Mouse (Mus musculus) neural tube, embryonic 14.5 days (tissue): ENCODE data around the gene Lias. TPM values are rescaled to one million over a fixed set of nuclear protein-coding genes. Genes with fewer than 3 reads are reported as not detected.
A peak's percentile ranks its signal among the peaks of the same experiment; 100 is the strongest.

Experiments used
- ATAC-seq: fragments of 200-750 bp; cut with Nextera tagmentation; 2 replicates; pipeline ENCODE4 v1.8.0; 2017; ENCODE audit warnings: low read depth, mild to moderate bottlenecking, moderate TSS enrichment, moderate library complexity
- H3K27ac ChIP-seq: fragments of 300-500 bp; sonication (generic); 2 replicates; pipeline ENCODE4 v1.5.1; 2014; ENCODE audit warnings: low read depth, mild to moderate bottlenecking, control low read depth, low read length, moderate library complexity, mixed read lengths
- H3K27me3 ChIP-seq: fragments of 300-500 bp; sonication (generic); 2 replicates; pipeline ENCODE4 v1.6.1; 2014; ENCODE audit warnings: low read length; ENCODE audit not compliant: control insufficient read depth, insufficient read depth
- H3K36me3 ChIP-seq: fragments of 300-500 bp; sonication (generic); 2 replicates; pipeline ENCODE4 v1.6.1; 2014; ENCODE audit warnings: low read length, mixed read lengths; ENCODE audit not compliant: control insufficient read depth, insufficient read depth
- H3K4me1 ChIP-seq: fragments of 300-500 bp; sonication (generic); 2 replicates; pipeline ENCODE4 v1.6.1; 2014; ENCODE audit warnings: low read length; ENCODE audit not compliant: control insufficient read depth, insufficient read depth
- H3K4me2 ChIP-seq: fragments of 300-500 bp; sonication (generic); 2 replicates; pipeline ENCODE4 v1.6.1; 2014; ENCODE audit warnings: mild to moderate bottlenecking, low read depth, low read length, control low read depth
- H3K4me3 ChIP-seq: fragments of 300-500 bp; sonication (generic); 2 replicates; pipeline ENCODE4 v1.5.1; 2014; ENCODE audit warnings: low read depth, low read length, control low read depth, mixed read lengths
- H3K9ac ChIP-seq: fragments of 300-500 bp; sonication (generic); replicated peaks from 2 replicates; pipeline ENCODE4 v1.6.1; 2014; ENCODE audit warnings: low read depth, mild to moderate bottlenecking, control low read depth, low read length, mixed read lengths
- H3K9me3 ChIP-seq: fragments of 300-500 bp; sonication (generic); 2 replicates; pipeline ENCODE4 v1.6.1; 2016; ENCODE audit warnings: low read length; ENCODE audit not compliant: control insufficient read depth
- WGBS: fragments of 180-500 bp; shearing (Covaris S2); extraction: QIAGEN DNeasy Blood & Tissue Kit; methylation state at CpG from one replicate; pipeline ENCODE4 v1.1.7; 2014; 5-methylcytosine and 5-hydroxymethylcytosine counted together
- polyA plus RNA-seq: library from polyadenylated mRNA; unstranded; fragments of >200 nt; fragmentation: Nextera tagmentation; extraction: Ambion mirVana; gene quantifications from 2 replicates; pipeline ENCODE4 v1.2.1, GENCODE M21; 2014

Lias gene
- polyA plus RNA-seq, 1 experiment from 2014 or later: 70.7 TPM

- no peaks in the 10 kb centered on the region for H3K27me3 ChIP-seq
- H3K27ac ChIP-seq: no peak overlapping the region
- H3K9ac ChIP-seq: no peak overlapping the region
- no peak for ATAC-seq
- no peak overlapping the region for H3K4me2 ChIP-seq
- H3K4me1 ChIP-seq: no peaks in the 10 kb centered on the region
- WGBS: 81% methylated on average over 10 of the region's 10 CpGs
- H3K36me3 ChIP-seq: peaks cover 44% of the 10 kb centered on the region
- H3K9me3 ChIP-seq: no peaks in the 10 kb centered on the region
- no peak overlapping the region for H3K4me3 ChIP-seq
These were observed 27.8 kb downstream of the Lias start for GRCm38 (mm10) chr5:65419136-65419535.

- 72% methylated on average over 6 of the region's 6 CpGs for WGBS
- no peak overlapping the region for H3K9ac ChIP-seq
- ATAC-seq: no peak
- H3K4me2 ChIP-seq: no peak overlapping the region
- no peaks in the 10 kb centered on the region for H3K4me1 ChIP-seq
- H3K9me3 ChIP-seq: no peaks in the 10 kb centered on the region
- H3K4me3 ChIP-seq: no peak overlapping the region
- H3K27ac ChIP-seq: no peak overlapping the region
- H3K27me3 ChIP-seq: no peaks in the 10 kb centered on the region
- H3K36me3 ChIP-seq: peaks cover 39% of the 10 kb centered on the region
These were observed 29.5 kb downstream of the Lias start for GRCm38 (mm10) chr5:65420822-65421221.

GRCm38 (mm10) chr5:65422803-65423202 is 31.5 kb downstream of the Lias start:
- no peak overlapping the region for H3K4me2 ChIP-seq
- no peaks in the 10 kb centered on the region for H3K9me3 ChIP-seq
- no peak overlapping the region for H3K4me3 ChIP-seq
- ATAC-seq: no peak
- no peaks in the 10 kb centered on the region for H3K27me3 ChIP-seq
- H3K9ac ChIP-seq: no peak overlapping the region
- no peaks in the 10 kb centered on the region for H3K4me1 ChIP-seq
- H3K36me3 ChIP-seq: peaks cover 19% of the 10 kb centered on the region
- WGBS: 94% methylated on average over 8 of the region's 8 CpGs
- H3K27ac ChIP-seq: no peak overlapping the region

GRCm38 (mm10) chr5:65424215-65424614 is 32.9 kb downstream of the Lias start:
- no peak for ATAC-seq
- H3K4me3 ChIP-seq: no peak overlapping the region
- peaks cover 13% of the 10 kb centered on the region; the same call in 1 of the 2 replicates for H3K36me3 ChIP-seq
- 93% methylated on average over 6 of the region's 6 CpGs for WGBS
- H3K4me1 ChIP-seq: no peaks in the 10 kb centered on the region
- no peaks in the 10 kb centered on the region for H3K9me3 ChIP-seq
- no peak overlapping the region for H3K27ac ChIP-seq
- no peaks in the 10 kb centered on the region for H3K27me3 ChIP-seq
- no peak overlapping the region for H3K4me2 ChIP-seq
- H3K9ac ChIP-seq: no peak overlapping the region

- no peaks in the 10 kb centered on the region for H3K27me3 ChIP-seq
- H3K36me3 ChIP-seq: peaks cover 13% of the 10 kb centered on the region; the same call in 1 of the 2 replicates
- no peak for ATAC-seq
- 95% methylated on average over 5 of the region's 5 CpGs for WGBS
- no peaks in the 10 kb centered on the region for H3K4me1 ChIP-seq
- no peaks in the 10 kb centered on the region for H3K9me3 ChIP-seq
- H3K4me3 ChIP-seq: no peak overlapping the region
- H3K4me2 ChIP-seq: no peak overlapping the region
- no peak overlapping the region for H3K9ac ChIP-seq
- no peak overlapping the region for H3K27ac ChIP-seq
These were observed 34.0 kb downstream of the Lias start for GRCm38 (mm10) chr5:65425251-65425650.

GRCm38 (mm10) chr5:65428321-65428720 is 37.0 kb downstream of the Lias start:
- Histone ChIP-seq H3K4me3 (no peak overlapping the region), H3K4me2 (no peak overlapping the region), H3K36me3 (no peaks in the 10 kb centered on the region), H3K9ac (no peak overlapping the region), H3K9me3 (no peaks in the 10 kb centered on the region), H3K27me3 (no peaks in the 10 kb centered on the region), H3K27ac (no peak overlapping the region), H3K4me1 (no peaks in the 10 kb centered on the region)
- WGBS: 52% methylated on average over 4 of the region's 4 CpGs
- no peak for ATAC-seq

- H3K4me1 ChIP-seq: peaks cover 5% of the 10 kb centered on the region
- WGBS: 92% methylated on average over 5 of the region's 5 CpGs
- H3K9ac ChIP-seq: no peak overlapping the region
- ATAC-seq: no peak
- H3K27ac ChIP-seq: no peak overlapping the region
- no peaks in the 10 kb centered on the region for H3K9me3 ChIP-seq
- no peak overlapping the region for H3K4me2 ChIP-seq
- no peak overlapping the region for H3K4me3 ChIP-seq
- no peaks in the 10 kb centered on the region for H3K36me3 ChIP-seq
- H3K27me3 ChIP-seq: no peaks in the 10 kb centered on the region
These were observed 38.1 kb downstream of the Lias start for GRCm38 (mm10) chr5:65429441-65429840.

- peak; percentile 15 for ATAC-seq
- peak overlapping the region; percentile 66 for H3K9ac ChIP-seq
- no peaks in the 10 kb centered on the region for H3K36me3 ChIP-seq
- no peaks in the 10 kb centered on the region for H3K9me3 ChIP-seq
- H3K4me3 ChIP-seq: peak overlapping the region; percentile 86
- no peaks in the 10 kb centered on the region for H3K27me3 ChIP-seq
- H3K4me1 ChIP-seq: peaks cover 5% of the 10 kb centered on the region
- peak overlapping the region; percentile 94 for H3K4me2 ChIP-seq
- H3K27ac ChIP-seq: peak overlapping the region; percentile 68
- WGBS: 3% methylated on average over 15 of the region's 15 CpGs
These were observed 43.4 kb downstream of the Lias start for GRCm38 (mm10) chr5:65434471-65435362.

GRCm38 (mm10) chr5:65435363-65435805 is 44.1 kb downstream of the Lias start:
- Histone ChIP-seq H3K4me3 (peak overlapping the region; percentile 86), H3K9ac (peak overlapping the region; percentile 66), H3K27ac (peak overlapping the region; percentile 68), H3K4me2 (peak overlapping the region; percentile 94), H3K4me1 (peaks cover 5% of the 10 kb centered on the region), H3K9me3 (no peaks in the 10 kb centered on the region), H3K27me3 (no peaks in the 10 kb centered on the region), H3K36me3 (no peaks in the 10 kb centered on the region)
- peak; percentile 72; the same call in 1 of the 2 replicates for ATAC-seq
- 0% methylated on average over 38 of the region's 47 CpGs for WGBS
